Mouse (Mus musculus) gastrocnemius, postnatal 36 days (tissue): Measurements from ENCODE around the gene Foxd3. TPM values are rescaled to one million over a fixed set of nuclear protein-coding genes. Genes with fewer than 3 reads are reported as not detected.
"Not testable (repeated sequence)": the region's sequence is repeated elsewhere in the genome, so short reads cannot be mapped to it uniquely, and the experiment has no call there.

Experiments
- DNase-seq, 2 experiments: peaks; one replicate each; pipeline ENCODE4 v3.0.0; 2022
- intact Hi-C: fragments of 180-260 bp; cut with DNase I; formaldehyde crosslinking; loops from one replicate; pipeline ENCODE4 v1.15.1; 2025
- long read RNA-seq, 2 experiments: library from polyadenylated mRNA; stranded (forward); transcript quantifications; one replicate each; pipeline ENCODE4 v2.0.0; 2021
- total RNA-seq, 2 experiments: library from RNA; stranded (reverse); gene quantifications; 2 replicates each; pipeline ENCODE4 v1.2.3; 2021

Gene Foxd3
- 1 to 10 TPM; 1.2 to 1.3 TPM for total RNA-seq
- long read RNA-seq, experiment 1: 0 reads
- long read RNA-seq, experiment 2, partial matches to known transcripts: 0 of 1 reads
- long read RNA-seq, experiment 2, other reads (novel, unspliced or antisense): 0 of 1 reads

GRCm38 (mm10) chr4:99655937-99656604, at the start of gene Foxd3:
Gene Foxd3 (plus strand): TSS chr4:99656299.
- intact Hi-C loops: no loop called here
- DNase-seq: no peak

DNA sequence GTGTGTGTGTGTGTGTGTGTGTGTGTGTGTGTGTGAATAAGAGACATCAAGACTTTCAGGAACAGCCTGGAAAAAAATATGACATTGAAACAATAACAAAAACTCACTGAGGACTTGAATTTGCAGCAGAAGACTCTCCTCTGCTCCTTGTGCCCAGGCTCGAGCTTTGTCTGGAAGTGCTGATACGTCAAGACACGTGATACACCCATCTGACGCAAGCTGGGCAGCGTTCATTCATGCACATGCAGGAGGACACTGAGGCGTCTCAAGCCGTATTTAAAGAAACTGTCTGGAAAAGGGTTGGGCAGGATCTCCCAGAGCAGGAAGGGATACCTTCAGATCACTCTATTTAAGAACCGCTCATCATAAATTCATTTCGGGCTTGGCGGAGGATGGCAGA, 43.9 kb upstream of the Foxd3 start:
- no peak for DNase-seq
- intact Hi-C loops: no loop called here

DNA sequence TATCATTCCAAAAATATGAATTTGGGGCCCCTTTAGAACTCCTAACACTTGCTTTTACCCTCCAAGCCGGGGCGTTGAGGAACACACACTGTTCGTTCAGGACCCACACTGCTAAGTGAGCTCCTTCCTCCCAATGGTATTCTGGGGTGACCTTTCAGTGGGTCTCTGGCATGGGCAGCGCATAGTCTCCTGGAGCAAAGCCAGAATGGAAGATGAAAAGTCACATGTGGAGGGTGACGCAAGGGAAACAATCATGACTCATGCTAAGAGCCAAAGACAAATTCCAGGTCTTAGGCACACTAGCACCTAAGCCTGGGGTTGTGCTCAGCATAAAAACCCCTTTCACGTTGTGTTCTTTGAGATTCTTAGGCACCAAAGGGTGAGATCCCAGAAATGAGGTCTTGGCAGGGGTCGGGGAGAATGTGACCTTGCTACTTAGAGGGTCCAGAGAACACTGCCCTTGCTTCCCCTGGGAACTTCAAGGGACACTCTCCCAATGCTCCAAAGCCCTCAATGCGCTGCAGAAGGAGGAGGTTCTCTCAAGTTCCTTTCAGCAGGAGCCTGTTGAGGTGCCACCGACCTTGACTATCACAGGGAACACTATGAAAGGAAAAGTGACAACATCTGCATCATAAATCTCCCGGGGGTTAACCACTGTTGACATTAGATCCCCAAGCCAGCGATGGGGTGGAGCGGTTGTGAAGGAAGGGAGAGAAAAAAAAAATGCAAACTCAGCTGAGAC, 43.3 kb upstream of the Foxd3 start:
- DNase-seq: no peak
- intact Hi-C loops: no loop called here

- intact Hi-C loops: no loop called here
- no peak for DNase-seq
Measured at GRCm38 (mm10) chr4:99626047-99626844, 29.9 kb upstream of the Foxd3 start.

- no peak for DNase-seq
- intact Hi-C loops: no loop called here
Measured at GRCm38 (mm10) chr4:99627057-99627456, 29.0 kb upstream of the Foxd3 start.

DNA sequence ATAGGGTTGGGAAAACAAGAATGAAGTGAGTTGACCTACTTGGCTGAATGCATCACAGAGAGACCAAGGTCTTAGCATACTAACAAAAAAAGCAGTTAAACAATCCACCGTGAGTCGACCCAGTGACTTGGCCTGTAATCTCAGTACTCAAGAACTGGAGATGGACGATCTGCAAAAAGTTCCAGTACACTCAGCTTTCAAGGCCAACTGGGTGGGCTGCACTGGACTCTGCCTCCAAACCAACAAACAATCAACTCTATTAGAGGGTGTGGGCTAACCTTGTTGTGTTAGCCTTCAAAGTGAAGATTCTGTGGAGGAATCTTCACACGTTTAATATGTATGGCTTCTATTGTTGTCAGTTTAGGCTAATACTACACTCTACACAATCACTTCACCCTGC, 20.1 kb upstream of the Foxd3 start:
- no peak for DNase-seq

DNA sequence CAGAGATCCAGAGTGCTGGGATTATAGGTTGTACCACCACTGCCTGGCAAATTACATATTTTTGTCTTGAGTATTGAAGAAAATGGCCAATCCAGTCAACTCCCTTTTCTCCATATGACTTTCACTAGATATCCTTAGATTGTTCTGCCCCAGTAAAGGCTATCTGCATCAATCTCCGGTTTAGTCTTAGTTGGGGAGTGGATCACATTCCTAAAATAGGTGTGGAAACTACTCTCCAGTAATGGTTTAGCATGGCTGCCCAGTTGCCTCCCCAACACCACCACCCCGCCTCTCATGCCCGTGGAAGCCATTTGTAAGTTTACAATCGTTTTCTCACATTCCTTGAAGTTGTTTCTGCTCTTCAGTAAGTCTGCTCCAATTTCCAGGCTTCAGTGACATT, 19.4 kb upstream of the Foxd3 start:
- intact Hi-C loops: no loop called here
- no peak for DNase-seq

More for the DNA sequence above, 20.1 kb upstream of the Foxd3 start:
- intact Hi-C loops: no loop called here

- DNase-seq, intact Hi-C loops: not testable (repeated sequence)
Measured at GRCm38 (mm10) chr4:99640619-99641018, 15.5 kb upstream of the Foxd3 start.

DNA sequence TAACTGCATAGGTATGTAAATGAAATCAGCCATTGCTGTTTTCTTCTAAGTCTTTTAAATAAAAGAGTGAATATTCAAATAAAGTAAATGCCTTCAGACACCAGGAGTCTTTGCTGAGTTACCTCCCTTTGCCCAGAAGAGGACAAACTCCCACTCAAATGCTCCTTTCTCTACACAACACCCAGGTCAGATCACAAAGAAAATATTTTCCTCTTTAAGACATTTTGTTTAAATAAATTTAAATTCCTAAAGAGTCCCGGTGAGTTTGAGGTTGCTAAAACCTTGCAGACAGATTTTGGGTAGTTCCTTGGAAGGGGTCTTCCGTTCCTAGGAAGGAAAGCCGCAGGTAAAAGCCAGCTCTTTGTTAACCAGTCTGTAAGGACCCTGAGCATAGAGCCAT, 14.2 kb upstream of the Foxd3 start:
- intact Hi-C loops: no loop called here
- no peak for DNase-seq

- intact Hi-C loops: no loop called here
- DNase-seq: no peak
Measured at GRCm38 (mm10) chr4:99645560-99645959, 10.5 kb upstream of the Foxd3 start.

- no peak for DNase-seq
- intact Hi-C loops: no loop called here
Measured at GRCm38 (mm10) chr4:99650088-99650944, 5.8 kb upstream of the Foxd3 start.

DNA sequence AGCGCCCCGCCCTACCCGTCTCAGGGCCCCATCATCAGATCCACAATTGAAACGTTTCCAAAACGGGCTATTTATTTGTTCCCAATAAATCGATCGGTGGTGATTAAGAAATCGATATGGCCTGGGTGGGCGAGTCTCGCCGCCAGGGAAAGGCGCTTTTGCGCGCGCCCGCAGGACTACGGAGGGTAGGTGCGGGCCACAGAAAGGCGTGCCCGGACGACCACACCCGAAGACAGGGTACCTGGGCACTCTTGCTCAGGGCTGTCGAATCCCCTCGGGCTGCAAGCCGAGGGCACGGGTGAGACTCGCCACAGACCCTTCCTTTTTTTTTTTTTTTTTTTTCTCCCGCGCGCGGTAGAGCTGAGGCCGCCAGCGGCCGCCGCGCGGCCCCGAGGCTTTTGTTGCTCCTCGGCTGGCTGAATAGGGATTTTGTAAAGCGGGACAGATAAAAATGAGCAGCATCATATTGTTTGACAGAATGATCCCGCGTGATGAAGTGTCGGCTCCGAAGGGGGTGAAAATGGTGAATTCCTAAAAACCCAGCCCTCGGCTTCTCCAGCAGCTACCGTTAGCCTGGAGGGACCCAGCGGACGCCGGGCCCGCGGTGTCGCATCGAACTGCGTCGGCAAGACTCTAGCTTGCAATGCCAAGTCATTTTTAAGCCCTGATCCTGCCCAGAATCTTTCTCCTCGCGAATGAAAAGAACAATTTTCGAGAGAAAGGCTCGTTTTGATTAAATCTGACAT, 5.0 kb upstream of the Foxd3 start:
- DNase-seq: peak in 1 of 2 experiments; percentile 22

GRCm38 (mm10) chr4:99651823-99652450, 4.2 kb upstream of the Foxd3 start:
- intact Hi-C loops: no loop called here
- DNase-seq: no peak

More for the DNA sequence above, 5.0 kb upstream of the Foxd3 start:
- intact Hi-C loops: no loop called here

DNA sequence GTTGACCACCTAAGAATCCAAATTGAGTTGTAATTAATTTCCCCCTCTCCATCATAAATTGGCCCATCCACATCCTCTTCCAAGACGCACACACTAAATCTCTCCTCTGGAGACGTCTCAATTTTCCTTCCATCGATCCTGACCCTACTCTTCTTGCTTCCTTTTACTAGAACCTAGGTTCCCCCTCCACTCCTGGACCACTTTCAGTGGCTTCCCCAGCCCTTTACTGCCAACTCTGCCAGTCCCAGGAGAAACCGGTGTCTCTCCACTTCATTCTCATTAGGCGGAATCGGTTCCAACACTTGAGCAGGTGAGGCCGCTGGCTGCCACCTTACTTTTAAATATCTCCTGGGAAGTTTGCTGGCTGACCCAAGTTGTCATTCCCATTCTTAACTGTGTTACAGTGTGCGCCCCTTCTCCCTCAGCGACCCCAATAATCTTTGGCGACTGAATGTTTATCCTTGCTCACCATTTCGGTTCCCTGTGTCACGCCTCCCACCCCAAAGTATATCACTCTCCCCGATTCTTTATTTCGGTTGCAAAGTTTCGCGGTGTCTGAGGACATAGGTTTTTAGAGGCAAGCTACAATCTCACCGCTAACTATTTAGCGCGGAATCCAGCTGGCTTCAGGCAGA, 3.4 kb upstream of the Foxd3 start:
- no peak for DNase-seq
- intact Hi-C loops: no loop called here

GRCm38 (mm10) chr4:99653216-99653607, 2.9 kb upstream of the Foxd3 start:
- intact Hi-C loops: no loop called here
- no peak for DNase-seq

DNA sequence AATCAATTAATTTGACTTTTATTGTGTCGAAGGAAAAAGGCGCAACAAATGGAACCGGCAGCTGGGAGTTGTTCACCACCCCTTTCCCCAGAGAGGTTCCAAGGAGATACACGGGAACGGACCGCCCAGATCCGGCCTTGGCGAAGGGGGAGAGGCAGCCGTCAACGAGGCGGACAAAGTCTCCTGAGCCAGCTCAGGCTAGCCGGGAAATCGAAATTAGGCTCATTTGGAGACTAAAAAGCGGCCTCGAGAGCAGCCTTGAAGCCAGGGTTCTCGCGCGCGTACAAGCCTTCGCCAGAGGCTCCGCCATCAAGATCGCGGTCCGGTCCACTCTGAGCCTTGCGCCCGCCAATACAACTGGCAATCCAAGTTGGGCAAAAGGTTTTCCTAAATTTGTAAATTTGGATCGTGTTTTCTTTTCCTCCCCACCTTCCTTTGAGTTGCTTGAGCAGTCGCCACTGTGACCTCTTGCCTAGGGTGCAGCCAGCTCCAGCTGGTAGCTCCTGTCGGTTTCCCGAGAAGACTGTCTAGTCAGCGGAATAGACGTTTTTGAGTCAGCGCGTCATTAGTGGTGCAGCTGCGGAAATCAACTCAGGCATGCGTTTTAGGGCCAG, 2.4 kb upstream of the Foxd3 start:
- DNase-seq: no peak
- intact Hi-C loops: no loop called here

GRCm38 (mm10) chr4:99654621-99655296, 1.3 kb upstream of the Foxd3 start:
- peak in 1 of 2 experiments; percentile 14 for DNase-seq
- intact Hi-C loops: no loop called here
